Mouse (Mus musculus) hindbrain, embryonic 13.5 days (tissue): ENCODE measurements around the gene Exosc8. TPM values are rescaled to one million over a fixed set of nuclear protein-coding genes. Genes with fewer than 3 reads are reported as not detected.

Experiments used
- ATAC-seq: fragments of 200-750 bp; cut with Nextera tagmentation; 2 replicates; pipeline ENCODE4 v1.8.0; 2017; ENCODE audit warnings: moderate TSS enrichment; ENCODE audit not compliant: low FRiP score
- H3K27ac ChIP-seq: fragments of 300-500 bp; sonication (generic); 2 replicates; pipeline ENCODE4 v1.5.1; 2015; ENCODE audit warnings: inconsistent platforms, mild to moderate bottlenecking, moderate library complexity
- H3K27me3 ChIP-seq: fragments of 300-500 bp; sonication (generic); 2 replicates; pipeline ENCODE4 v1.6.1; 2015; ENCODE audit warnings: mild to moderate bottlenecking, inconsistent platforms
- H3K36me3 ChIP-seq: fragments of 300-500 bp; sonication (generic); 2 replicates; pipeline ENCODE4 v1.6.1; 2015; ENCODE audit warnings: mild to moderate bottlenecking, inconsistent platforms
- H3K4me1 ChIP-seq: fragments of 300-500 bp; sonication (generic); replicated peaks from 2 replicates; pipeline ENCODE4 v1.6.1; 2015; ENCODE audit warnings: inconsistent platforms
- H3K4me2 ChIP-seq: fragments of 300-500 bp; sonication (generic); 2 replicates; pipeline ENCODE4 v1.6.1; 2015; ENCODE audit warnings: inconsistent platforms, mild to moderate bottlenecking, moderate library complexity
- H3K4me3 ChIP-seq: fragments of 300-500 bp; sonication (generic); 2 replicates; pipeline ENCODE4 v1.5.1; 2015; ENCODE audit warnings: mild to moderate bottlenecking, inconsistent platforms
- H3K9ac ChIP-seq: fragments of 300-500 bp; sonication (generic); 2 replicates; pipeline ENCODE4 v1.6.1; 2015; ENCODE audit warnings: mild to moderate bottlenecking, inconsistent platforms
- H3K9me3 ChIP-seq: fragments of 300-500 bp; sonication (generic); 2 replicates; pipeline ENCODE4 v1.6.1; 2016; ENCODE audit warnings: inconsistent platforms
- WGBS: fragments of 180-500 bp; shearing (Covaris S2); methylation state at CpG from one replicate; pipeline ENCODE4 v1.1.7; 2015; 5-methylcytosine and 5-hydroxymethylcytosine counted together
- polyA plus RNA-seq: library from polyadenylated mRNA; unstranded; fragments of >200 nt; fragmentation: Nextera tagmentation; extraction: Ambion mirVana; gene quantifications from 2 replicates; pipeline ENCODE4 v1.2.1, GENCODE M21; 2015

Exosc8 gene
- polyA plus RNA-seq, 1 experiment from 2014 or later, result 80.1 TPM

- WGBS, result 84% methylated on average over 9 of the region's 9 CpGs
- no peak for ATAC-seq
- Histone ChIP-seq H3K36me3 (no peaks in the 10 kb centered on the region), H3K27me3 (peaks cover 20% of the 10 kb centered on the region), H3K4me3 (no peak overlapping the region), H3K4me2 (no peak overlapping the region), H3K27ac (no peak overlapping the region), H3K9ac (no peak overlapping the region), H3K4me1 (peaks cover 21% of the 10 kb centered on the region), H3K9me3 (no peaks in the 10 kb centered on the region)
These were observed 24.0 kb upstream of the Exosc8 start for GRCm38 (mm10) chr3:54759211-54759610.

- Histone ChIP-seq H3K27ac (no peak overlapping the region), H3K4me2 (no peak overlapping the region), H3K9me3 (no peaks in the 10 kb centered on the region), H3K4me3 (no peak overlapping the region), H3K27me3 (peaks cover 20% of the 10 kb centered on the region), H3K4me1 (peaks cover 21% of the 10 kb centered on the region), H3K36me3 (no peaks in the 10 kb centered on the region), H3K9ac (no peak overlapping the region)
- ATAC-seq, result no peak
- 91% methylated on average over 8 of the region's 8 CpGs for WGBS
These were observed 22.3 kb upstream of the Exosc8 start for GRCm38 (mm10) chr3:54757446-54757845.

- 0% methylated on average over 11 of the region's 11 CpGs for WGBS
- peak overlapping the region; percentile 81 for H3K9ac ChIP-seq
- H3K36me3 ChIP-seq, result peaks cover 10% of the 10 kb centered on the region
- peak overlapping the region; percentile 100 for H3K4me2 ChIP-seq
- peak overlapping the region; percentile 70 for H3K4me3 ChIP-seq
- no peaks in the 10 kb centered on the region for H3K9me3 ChIP-seq
- peaks cover 20% of the 10 kb centered on the region for H3K27me3 ChIP-seq
- H3K27ac ChIP-seq, result no peak overlapping the region
- ATAC-seq, result 0 out of 2 replicates have a peak, but pooled peaks have one; percentile 41
- H3K4me1 ChIP-seq, result peaks cover 21% of the 10 kb centered on the region
These were observed 20.9 kb upstream of the Exosc8 start for GRCm38 (mm10) chr3:54756058-54756457.

- under 1% methylated on average over 65 of the region's 66 CpGs for WGBS
- Histone ChIP-seq H3K27me3 (peaks cover 20% of the 10 kb centered on the region), H3K4me1 (peaks cover 21% of the 10 kb centered on the region), H3K9me3 (no peaks in the 10 kb centered on the region), H3K36me3 (peaks cover 17% of the 10 kb centered on the region), H3K4me2 (peak within 1 kb of the TSS; percentile 100), H3K27ac (peak within 1 kb of the TSS; percentile 40; the same call in 1 of the 2 replicates), H3K9ac (peak within 1 kb of the TSS; percentile 81), H3K4me3 (peak within 1 kb of the TSS; percentile 70)
- ATAC-seq, result peak; percentile 90
These were observed 20.2 kb upstream of the Exosc8 start, which contains the start of gene Smad9 for GRCm38 (mm10) chr3:54755145-54756041. Gene Smad9 (plus strand): TSS chr3:54755582.

GRCm38 (mm10) chr3:54753411-54753810, 18.2 kb upstream of the Exosc8 start:
- 83% methylated on average over 4 of the region's 4 CpGs for WGBS
- Histone ChIP-seq H3K9ac (no peak overlapping the region), H3K27me3 (peaks cover 20% of the 10 kb centered on the region)

GRCm38 (mm10) chr3:54745799-54746198, 10.6 kb upstream of the Exosc8 start:
- no peak for ATAC-seq
- WGBS, result 59% methylated on average over 5 of the region's 5 CpGs
- no peak overlapping the region for H3K27ac ChIP-seq

More at GRCm38 (mm10) chr3:54753411-54753810, 18.2 kb upstream of the Exosc8 start:
- Histone ChIP-seq H3K4me1 (peaks cover 21% of the 10 kb centered on the region), H3K4me3 (no peak overlapping the region), H3K36me3 (peaks cover 37% of the 10 kb centered on the region), H3K9me3 (no peaks in the 10 kb centered on the region), H3K4me2 (no peak overlapping the region), H3K27ac (no peak overlapping the region)
- no peak for ATAC-seq

GRCm38 (mm10) chr3:54741965-54742364, 6.8 kb upstream of the Exosc8 start:
- Histone ChIP-seq H3K36me3 (peaks cover 82% of the 10 kb centered on the region), H3K27ac (no peak overlapping the region), H3K4me3 (no peak overlapping the region), H3K4me2 (no peak overlapping the region), H3K27me3 (no peaks in the 10 kb centered on the region), H3K4me1 (no peaks in the 10 kb centered on the region), H3K9ac (no peak overlapping the region), H3K9me3 (no peaks in the 10 kb centered on the region)
- ATAC-seq, result no peak
- 98% methylated on average over 11 of the region's 11 CpGs for WGBS

More at GRCm38 (mm10) chr3:54745799-54746198, 10.6 kb upstream of the Exosc8 start:
- Histone ChIP-seq H3K4me1 (no peaks in the 10 kb centered on the region), H3K27me3 (no peaks in the 10 kb centered on the region), H3K36me3 (peaks cover 100% of the 10 kb centered on the region), H3K4me2 (no peak overlapping the region), H3K9me3 (no peaks in the 10 kb centered on the region), H3K4me3 (no peak overlapping the region), H3K9ac (no peak overlapping the region)

- WGBS, result 99% methylated on average over 8 of the region's 8 CpGs
- Histone ChIP-seq H3K4me1 (peaks cover 22% of the 10 kb centered on the region), H3K4me2 (no peak overlapping the region), H3K36me3 (peaks cover 39% of the 10 kb centered on the region), H3K4me3 (no peak overlapping the region), H3K9ac (no peak overlapping the region), H3K9me3 (no peaks in the 10 kb centered on the region), H3K27me3 (no peaks in the 10 kb centered on the region), H3K27ac (no peak overlapping the region)
- ATAC-seq, result no peak
These were observed 2.1 kb upstream of the Exosc8 start for GRCm38 (mm10) chr3:54737317-54737716.

GRCm38 (mm10) chr3:54736101-54736927, 1.1 kb upstream of the Exosc8 start:
- WGBS, result 58% methylated on average over 18 of the region's 18 CpGs
- Histone ChIP-seq H3K4me1 (peaks cover 22% of the 10 kb centered on the region), H3K9me3 (no peaks in the 10 kb centered on the region), H3K36me3 (peaks cover 36% of the 10 kb centered on the region), H3K4me3 (peak overlapping the region; percentile 82), H3K27ac (peak overlapping the region; percentile 99), H3K9ac (peak overlapping the region; percentile 95), H3K27me3 (no peaks in the 10 kb centered on the region), H3K4me2 (peak overlapping the region; percentile 85)
- ATAC-seq, result no peak

- H3K4me2 ChIP-seq, result peak overlapping the region; percentile 85
- peak overlapping the region; percentile 95 for H3K9ac ChIP-seq
- under 1% methylated on average over 74 of the region's 84 CpGs for WGBS
- peak; percentile 97 for ATAC-seq
- H3K36me3 ChIP-seq, result peaks cover 36% of the 10 kb centered on the region
- no peaks in the 10 kb centered on the region for H3K27me3 ChIP-seq
- H3K27ac ChIP-seq, result peak overlapping the region; percentile 99
- no peaks in the 10 kb centered on the region for H3K9me3 ChIP-seq
- H3K4me3 ChIP-seq, result peak overlapping the region; percentile 82
- peaks cover 22% of the 10 kb centered on the region for H3K4me1 ChIP-seq
These were observed 564 bp downstream of the Exosc8 start for GRCm38 (mm10) chr3:54734411-54735246.

- Histone ChIP-seq H3K4me3 (no peak overlapping the region), H3K27ac (no peak overlapping the region), H3K4me2 (no peak overlapping the region), H3K4me1 (peaks cover 22% of the 10 kb centered on the region), H3K9ac (0 out of 2 replicates have a peak overlapping the region, but pooled peaks have one; percentile 20), H3K36me3 (peaks cover 50% of the 10 kb centered on the region), H3K9me3 (no peaks in the 10 kb centered on the region), H3K27me3 (no peaks in the 10 kb centered on the region)
- no peak for ATAC-seq
- 94% methylated on average over 4 of the region's 4 CpGs for WGBS
These were observed 2.8 kb downstream of the Exosc8 start for GRCm38 (mm10) chr3:54732371-54732770.
